Mouse (Mus musculus) frontal cortex, postnatal 25 days (tissue): Measurements from ENCODE around the gene Txk.
A peak's percentile ranks its signal among the peaks of the same experiment; 100 is the strongest.

Source experiments
- DNase-seq, 2 experiments: peaks; one replicate each; pipeline ENCODE4 v3.0.0; 2022; ENCODE audit warnings: low spot score in 2 of 2

The Txk gene

GRCm38 (mm10) chr5:72694684-72695083, 57.9 kb downstream of the Txk start:
- no peak for DNase-seq

GRCm38 (mm10) chr5:72690516-72690915, 62.1 kb downstream of the Txk start:
- no peak for DNase-seq

- no peak for DNase-seq
Measured at GRCm38 (mm10) chr5:72689556-72689955, 63.0 kb downstream of the Txk start.

GRCm38 (mm10) chr5:72681451-72681850, 71.1 kb downstream of the Txk start:
- no peak for DNase-seq

GRCm38 (mm10) chr5:72674994-72675542, 77.5 kb downstream of the Txk start:
- no peak for DNase-seq

GRCm38 (mm10) chr5:72671017-72671699, 81.4 kb downstream of the Txk start:
- DNase-seq, result no peak

- DNase-seq, result no peak
Measured at GRCm38 (mm10) chr5:72668351-72668750, 84.2 kb downstream of the Txk start.

- no peak for DNase-seq
Measured at GRCm38 (mm10) chr5:72666428-72666827, 86.1 kb downstream of the Txk start.

- peak; percentile 37 to 38 for DNase-seq
Measured at GRCm38 (mm10) chr5:72665281-72665680, 87.3 kb downstream of the Txk start.

GRCm38 (mm10) chr5:72664854-72665253, 87.7 kb downstream of the Txk start:
- DNase-seq, result no peak

- DNase-seq, result no peak
Measured at GRCm38 (mm10) chr5:72664126-72664525, 88.5 kb downstream of the Txk start.

- no peak for DNase-seq
Measured at GRCm38 (mm10) chr5:72661051-72661781, 91.4 kb downstream of the Txk start.

- no peak for DNase-seq
Measured at GRCm38 (mm10) chr5:72658375-72658774, 94.2 kb downstream of the Txk start.

GRCm38 (mm10) chr5:72656270-72656791, 96.2 kb downstream of the Txk start:
- DNase-seq, result no peak

- no peak for DNase-seq
Measured at GRCm38 (mm10) chr5:72653068-72653674, 99.4 kb downstream of the Txk start.

GRCm38 (mm10) chr5:72648987-72649735, 103.4 kb downstream of the Txk start:
- DNase-seq, result no peak

- no peak for DNase-seq
Measured at GRCm38 (mm10) chr5:72647958-72648595, 104.5 kb downstream of the Txk start.

- no peak for DNase-seq
Measured at GRCm38 (mm10) chr5:72647418-72647907, 105.1 kb downstream of the Txk start, which contains the start of gene Nipal1. Gene Nipal1 (plus strand): TSS chr5:72647795.

- DNase-seq, result no peak
Measured at GRCm38 (mm10) chr5:72646996-72647395, 105.6 kb downstream of the Txk start.

GRCm38 (mm10) chr5:72646131-72646530, 106.4 kb downstream of the Txk start:
- no peak for DNase-seq
